Mouse (Mus musculus) retina, adult 2 months (tissue): Measurements from ENCODE around the gene Slc9a2.
"Not testable (repeated sequence)": the region's sequence is repeated elsewhere in the genome, so short reads cannot be mapped to it uniquely, and the experiment has no call there.

Source experiments
- DNase-seq: peaks from one replicate; pipeline ENCODE4 v3.0.0-alpha.2; 2012; ENCODE audit warnings: low read depth, low spot score

The Slc9a2 gene

GRCm38 (mm10) chr1:40680067-40680867, at the start of gene Slc9a2:
Gene Slc9a2, plus strand, starts transcription at chr1:40680574.
- no peak for DNase-seq

DNA sequence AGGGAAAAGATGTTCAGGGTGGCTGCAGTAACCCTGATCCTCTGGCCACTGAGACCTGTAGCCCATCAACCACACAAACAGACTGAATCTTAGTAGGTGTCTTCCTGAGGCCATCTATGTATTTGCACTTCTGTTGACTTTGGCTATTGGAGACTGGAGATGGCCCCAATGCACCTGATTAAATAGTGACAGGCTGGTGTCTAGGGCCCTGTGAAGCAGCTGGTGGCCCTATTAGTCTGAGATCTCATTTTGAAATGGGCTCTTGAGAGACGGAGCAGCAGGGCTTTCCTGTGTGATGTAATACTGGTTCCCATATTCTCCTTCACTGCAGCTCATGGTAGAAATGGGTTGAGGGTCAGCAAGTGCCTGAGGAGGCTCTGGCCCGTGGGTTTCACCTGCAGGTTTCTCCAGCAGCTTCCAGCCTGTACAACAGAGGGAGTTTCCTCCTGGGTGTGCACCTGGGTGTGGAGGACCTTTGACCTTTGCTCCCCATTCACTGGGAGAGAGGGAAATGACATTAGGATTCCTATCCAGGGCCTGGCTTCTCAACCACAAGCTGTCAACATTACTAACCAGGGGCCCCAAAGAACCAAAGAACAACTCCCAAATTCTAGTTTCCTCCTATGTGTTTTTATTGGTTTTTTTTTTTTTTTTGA, 47.8 kb upstream of the Slc9a2 start:
- DNase-seq = no peak

DNA sequence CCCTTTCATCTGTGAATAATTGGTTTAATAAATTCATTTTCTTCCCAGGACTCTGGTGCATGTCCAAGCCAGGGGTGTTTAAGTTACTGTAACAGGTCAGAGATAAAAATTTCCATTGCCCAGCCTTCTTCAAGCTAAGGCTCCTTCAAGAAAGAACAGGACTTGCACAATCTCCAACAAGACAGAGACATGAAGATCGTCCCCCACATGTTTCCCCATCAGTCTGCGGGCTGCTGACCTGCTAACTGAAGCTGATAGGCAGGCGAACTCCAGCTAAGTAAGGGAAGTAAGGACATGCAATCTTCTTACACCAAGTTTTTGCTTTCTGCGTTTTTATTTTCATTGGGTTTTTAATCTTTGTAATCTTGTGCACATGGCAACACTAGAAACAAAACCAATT, 45.8 kb upstream of the Slc9a2 start:
- DNase-seq = no peak

- no peak for DNase-seq
Measured at GRCm38 (mm10) chr1:40648234-40648633, 32.1 kb upstream of the Slc9a2 start.

DNA sequence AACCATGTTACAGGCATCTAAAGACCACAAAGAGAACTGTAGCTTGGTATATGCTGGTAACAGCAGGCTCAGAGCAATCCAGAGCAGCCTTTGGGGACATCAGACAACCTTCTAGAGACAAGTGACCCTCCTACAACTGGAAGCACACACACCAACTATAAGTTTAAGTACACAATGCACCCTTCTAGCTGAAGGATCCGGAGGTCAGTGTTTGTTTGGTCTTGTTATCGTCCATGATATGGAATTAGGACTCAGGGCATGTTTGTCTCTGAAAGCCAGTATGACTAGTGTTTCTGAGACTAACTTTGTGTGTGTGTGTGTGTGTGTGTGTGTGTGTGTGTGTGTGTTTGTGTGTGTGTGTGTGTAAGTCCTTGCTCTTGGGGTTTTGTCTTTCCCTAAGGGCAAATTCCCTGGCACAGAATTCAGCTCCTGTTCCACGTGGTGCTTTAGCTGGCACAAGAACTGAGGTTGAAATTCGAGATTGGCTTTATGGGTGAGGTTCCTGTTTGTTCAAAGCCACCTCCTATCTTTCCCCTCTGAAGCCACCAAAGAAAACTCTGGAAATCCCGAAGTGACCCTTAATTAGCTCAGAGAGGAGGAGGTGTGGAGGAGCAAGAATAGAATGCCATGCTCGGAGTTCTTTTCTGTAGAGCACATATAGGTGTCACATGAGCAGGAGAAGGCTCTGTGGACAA, 29.4 kb upstream of the Slc9a2 start:
- DNase-seq = no peak

DNA sequence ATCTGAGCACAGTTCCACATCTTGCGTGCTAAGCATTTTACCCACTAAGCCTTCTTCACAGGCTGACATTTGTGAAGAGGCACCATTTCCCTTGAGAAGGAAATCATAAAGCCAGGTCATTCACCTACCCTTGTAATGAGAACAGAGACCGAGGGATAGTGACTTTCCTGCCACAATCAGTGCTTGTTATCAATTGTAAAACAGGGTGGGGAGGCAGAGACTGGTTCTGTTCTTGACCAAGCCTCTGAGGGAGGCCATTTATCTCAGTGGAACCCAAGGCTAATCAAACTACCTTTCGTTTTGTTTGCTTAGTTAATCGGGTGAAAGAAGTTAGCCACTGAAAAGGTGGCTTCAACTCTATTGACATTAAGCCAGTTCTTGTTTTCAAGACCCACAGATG, 23.3 kb upstream of the Slc9a2 start:
- DNase-seq = no peak

- DNase-seq = no peak
Measured at GRCm38 (mm10) chr1:40657978-40658496, 22.3 kb upstream of the Slc9a2 start.

- DNase-seq = no peak
Measured at GRCm38 (mm10) chr1:40659017-40659416, 21.4 kb upstream of the Slc9a2 start.

DNA sequence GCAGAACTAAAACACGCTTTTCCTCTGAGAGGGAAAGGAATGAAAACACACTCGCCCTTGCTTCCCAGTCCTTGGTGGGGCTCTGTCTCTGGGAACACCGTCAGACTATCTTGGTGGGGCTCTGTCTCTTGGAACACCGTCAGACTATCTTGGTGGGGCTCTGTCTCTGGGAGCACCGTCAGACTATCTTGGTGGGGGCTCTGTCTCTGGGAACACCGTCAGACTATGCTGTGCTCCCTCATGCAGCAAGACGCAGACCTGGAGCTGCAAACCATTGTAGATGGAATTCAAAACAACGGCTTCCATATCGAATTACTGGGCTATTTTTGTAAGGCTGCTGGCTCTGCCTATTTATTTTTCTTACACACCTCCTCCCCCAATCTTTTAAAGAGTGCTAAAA, 20.9 kb upstream of the Slc9a2 start:
- DNase-seq = no peak

- DNase-seq = no peak
Measured at GRCm38 (mm10) chr1:40660838-40661237, 19.5 kb upstream of the Slc9a2 start.

- DNase-seq = no peak
Measured at GRCm38 (mm10) chr1:40665401-40666370, 14.7 kb upstream of the Slc9a2 start.

GRCm38 (mm10) chr1:40667442-40667841, 12.9 kb upstream of the Slc9a2 start:
- DNase-seq = not testable (repeated sequence)

- no peak for DNase-seq
Measured at GRCm38 (mm10) chr1:40670025-40670424, 10.3 kb upstream of the Slc9a2 start.

GRCm38 (mm10) chr1:40671490-40671889, 8.9 kb upstream of the Slc9a2 start:
- no peak for DNase-seq

DNA sequence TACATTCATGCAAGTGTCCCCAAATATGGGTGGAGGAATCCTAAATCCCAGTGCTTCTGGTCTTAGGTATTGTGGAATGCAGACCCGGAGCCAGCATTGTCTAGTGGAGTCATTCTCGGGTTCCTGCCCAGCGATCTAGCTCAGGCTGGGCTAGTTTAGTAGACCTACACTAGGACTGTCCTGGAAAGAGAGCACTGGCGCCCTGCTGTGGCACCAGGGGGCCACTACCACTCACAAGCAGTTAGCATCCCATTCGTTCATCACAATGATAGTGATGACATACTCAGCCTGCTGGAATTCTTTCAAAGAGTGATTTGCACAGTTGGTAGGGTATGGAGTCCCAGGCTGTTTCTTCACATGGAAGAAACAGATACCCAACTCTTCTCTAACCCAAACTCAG, 3.1 kb upstream of the Slc9a2 start:
- DNase-seq = no peak

GRCm38 (mm10) chr1:40680868-40681698, 709 bp downstream of the Slc9a2 start:
- no peak for DNase-seq

DNA sequence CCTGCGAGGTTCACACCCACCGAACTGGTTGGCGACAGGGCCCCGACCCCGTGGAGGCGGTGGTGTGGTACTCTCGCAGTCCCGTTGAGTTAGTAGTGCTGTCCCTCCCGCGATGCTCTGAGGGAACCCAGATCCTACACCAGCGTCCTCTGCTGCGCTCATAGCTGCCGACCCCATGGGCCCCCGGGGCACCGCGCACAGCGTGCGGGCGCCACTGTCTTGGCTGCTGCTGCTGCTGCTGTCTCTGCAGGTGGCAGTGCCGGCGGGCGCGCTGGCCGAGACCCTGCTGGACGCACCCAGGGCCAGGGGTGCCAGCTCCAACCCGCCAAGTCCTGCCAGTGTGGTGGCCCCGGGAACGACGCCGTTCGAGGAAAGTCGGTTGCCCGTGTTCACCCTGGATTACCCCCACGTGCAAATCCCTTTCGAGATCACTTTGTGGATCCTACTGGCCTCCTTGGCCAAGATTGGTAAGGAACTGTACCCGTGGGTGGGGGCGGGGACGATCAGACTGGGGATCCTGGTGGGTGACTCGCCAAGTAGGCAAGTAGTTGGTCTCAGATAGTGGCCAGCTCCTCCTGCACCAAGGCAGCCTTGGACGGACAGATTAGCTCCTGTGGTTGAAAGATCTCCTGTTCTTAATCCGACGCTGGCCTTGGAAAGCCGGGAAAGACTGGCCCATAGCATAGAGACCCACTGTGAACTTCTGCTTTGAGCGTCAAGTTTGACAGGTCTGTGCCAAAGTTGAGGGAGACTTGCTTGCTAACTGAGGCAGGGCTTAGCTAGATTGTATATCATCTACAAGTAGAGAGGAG, 1.5 kb downstream of the Slc9a2 start:
- no peak for DNase-seq

DNA sequence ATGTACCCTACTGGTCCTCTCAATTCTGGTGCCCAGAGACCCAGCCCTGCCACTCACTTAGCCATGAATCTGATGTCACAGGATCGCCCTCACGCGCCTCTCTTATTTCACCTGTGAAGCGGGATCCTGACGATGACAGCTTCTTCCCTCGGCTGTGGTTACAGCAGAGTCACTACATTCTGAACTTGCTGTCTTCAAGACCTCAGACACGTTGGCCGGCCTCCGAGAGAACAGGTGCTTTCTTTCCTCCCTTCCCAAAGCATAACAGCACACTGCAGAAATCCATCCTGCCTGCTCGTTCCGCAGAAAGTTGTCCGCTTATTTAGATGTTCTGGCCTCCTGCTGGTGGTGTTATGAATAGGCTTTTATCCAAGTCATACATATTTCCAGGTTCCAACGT, 13.9 kb downstream of the Slc9a2 start:
- DNase-seq = no peak

DNA sequence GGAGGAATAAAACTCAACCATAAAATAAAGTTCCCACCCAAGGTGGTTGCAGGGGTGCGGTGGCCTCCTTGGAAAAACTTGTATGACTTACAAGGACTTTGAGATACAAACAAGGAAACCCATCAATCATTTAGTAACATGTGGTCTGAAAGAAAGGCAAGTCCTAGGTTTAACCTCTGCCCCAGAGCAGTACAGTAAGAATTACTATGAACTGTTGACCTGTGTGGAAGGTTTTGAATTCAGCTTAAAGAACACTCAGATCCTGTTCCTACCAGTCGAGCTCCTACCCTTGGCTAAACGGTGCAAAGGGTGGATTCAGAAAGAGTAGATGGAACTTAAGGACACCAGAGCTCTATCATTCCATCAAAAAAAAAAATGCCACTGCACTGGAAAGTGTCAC, 16.1 kb downstream of the Slc9a2 start:
- DNase-seq = no peak
